Mouse (Mus musculus) forebrain, embryonic 16.5 days (tissue): ENCODE measurements around the gene Asb3. TPM values are rescaled to one million over a fixed set of nuclear protein-coding genes. Genes with fewer than 3 reads are reported as not detected.
A peak's percentile ranks its signal among the peaks of the same experiment; 100 is the strongest.

Source experiments
- ATAC-seq: fragments of 200-750 bp; cut with Nextera tagmentation; 2 replicates; pipeline ENCODE4 v1.8.0; 2017; ENCODE audit warnings: mild to moderate bottlenecking, moderate library complexity
- H3K27ac ChIP-seq: fragments of 300-500 bp; sonication (generic); 2 replicates; pipeline ENCODE4 v1.5.1; 2014; ENCODE audit warnings: low read length, control low read depth
- H3K27me3 ChIP-seq: fragments of 300-500 bp; sonication (generic); replicated peaks from 2 replicates; pipeline ENCODE4 v1.6.1; 2014; ENCODE audit warnings: low read length; ENCODE audit not compliant: control insufficient read depth, insufficient read depth
- H3K36me3 ChIP-seq: fragments of 300-500 bp; sonication (generic); 2 replicates; pipeline ENCODE4 v1.6.1; 2014; ENCODE audit not compliant: control insufficient read depth, insufficient read depth
- H3K4me1 ChIP-seq: fragments of 300-500 bp; sonication (generic); replicated peaks from 2 replicates; pipeline ENCODE4 v1.6.1; 2014; ENCODE audit warnings: low read length; ENCODE audit not compliant: control insufficient read depth, insufficient read depth
- H3K4me2 ChIP-seq: fragments of 300-500 bp; sonication (generic); 2 replicates; pipeline ENCODE4 v1.6.1; 2014; ENCODE audit warnings: mild to moderate bottlenecking, low read length, control low read depth
- H3K4me3 ChIP-seq: fragments of 300-500 bp; sonication (generic); replicated peaks from 2 replicates; pipeline ENCODE4 v1.5.1; 2014; ENCODE audit warnings: mild to moderate bottlenecking, low read length, control low read depth
- H3K9ac ChIP-seq: fragments of 300-500 bp; sonication (generic); replicated peaks from 2 replicates; pipeline ENCODE4 v1.6.1; 2014; ENCODE audit warnings: low read depth, low read length, control low read depth
- H3K9me3 ChIP-seq: fragments of 300-500 bp; sonication (generic); 2 replicates; pipeline ENCODE4 v1.6.1; 2016; ENCODE audit warnings: low read length; ENCODE audit not compliant: control insufficient read depth
- WGBS: fragments of 180-500 bp; shearing (Covaris S2); extraction: QIAGEN DNeasy Blood & Tissue Kit; methylation state at CpG from one replicate; pipeline ENCODE4 v1.1.7; 2014; 5-methylcytosine and 5-hydroxymethylcytosine counted together
- polyA plus RNA-seq: library from polyadenylated mRNA; unstranded; fragments of >200 nt; fragmentation: Nextera tagmentation; extraction: Ambion mirVana; gene quantifications from 2 replicates; pipeline ENCODE4 v1.2.1, GENCODE M21; 2015

The Asb3 gene
- 38.4 and 44.7 TPM in 2 replicates for polyA plus RNA-seq

DNA sequence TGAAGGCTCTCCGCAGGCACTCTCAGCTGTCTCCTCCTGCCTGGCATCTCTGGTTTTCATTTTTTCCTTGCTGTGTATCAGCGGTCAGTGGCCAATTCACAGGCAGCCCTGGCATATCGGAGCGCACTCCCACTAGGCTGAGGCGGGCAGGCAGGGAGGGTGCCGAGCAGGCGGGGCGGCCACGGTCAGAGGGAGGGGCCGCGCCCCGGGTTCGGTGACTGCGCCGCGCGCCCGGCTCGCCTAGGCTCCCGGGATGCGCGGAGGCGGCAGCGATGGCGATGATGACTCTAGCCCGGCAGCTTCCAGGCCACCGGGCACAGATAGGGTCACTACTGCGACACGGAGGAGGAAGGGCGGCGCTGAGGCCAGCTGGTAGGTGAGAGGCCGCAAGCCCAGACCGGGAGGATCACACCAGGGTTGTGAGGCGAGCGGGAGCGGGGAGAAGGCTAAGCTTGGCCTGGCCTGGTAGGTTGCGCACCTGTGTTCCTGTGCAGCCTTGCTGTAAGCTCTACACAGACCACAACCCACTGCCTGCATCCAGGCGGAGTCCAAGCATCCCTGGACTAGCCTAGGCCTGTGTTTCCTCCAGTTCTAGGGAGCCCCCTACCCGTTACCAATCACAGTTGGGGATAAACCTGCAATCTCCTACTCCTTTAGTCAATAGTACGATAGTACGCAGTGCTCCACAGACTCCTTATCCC is at the start of gene Asb3, which contains the start of gene Gpr75:
Gene Asb3 (plus strand): TSS at position 246 of the 701 bp plus-strand sequence.
Gene Gpr75 (plus strand): TSS at position 188 of the 701 bp plus-strand sequence.
- ATAC-seq, result peak; percentile 96
- H3K4me1 ChIP-seq, result no peaks in the 10 kb centered on the region
- 3% methylated on average over 34 of the region's 41 CpGs for whole genome bisulfite sequencing
- H3K36me3 ChIP-seq, result no peaks in the 10 kb centered on the region
- H3K9ac ChIP-seq, result peak within 1 kb of the TSS; percentile 95
- H3K27me3 ChIP-seq, result no peaks in the 10 kb centered on the region
- peak within 1 kb of the TSS; percentile 76 for H3K4me3 ChIP-seq
- peak within 1 kb of the TSS; percentile 80 for H3K27ac ChIP-seq
- H3K4me2 ChIP-seq, result peak within 1 kb of the TSS; percentile 84
- H3K9me3 ChIP-seq, result no peaks in the 10 kb centered on the region

- H3K27me3 ChIP-seq, result no peaks in the 10 kb centered on the region
- no peak overlapping the region for H3K27ac ChIP-seq
- no peaks in the 10 kb centered on the region for H3K4me1 ChIP-seq
- no peak overlapping the region for H3K4me2 ChIP-seq
- no peaks in the 10 kb centered on the region for H3K9me3 ChIP-seq
- no peak overlapping the region for H3K9ac ChIP-seq
- no peak for ATAC-seq
- H3K36me3 ChIP-seq, result peaks cover 17% of the 10 kb centered on the region
- no peak overlapping the region for H3K4me3 ChIP-seq
- WGBS, result 93% methylated on average over 2 of the region's 2 CpGs
Measured at GRCm38 (mm10) chr11:30838793-30839192, 46.4 kb upstream of the Asb3 start.

DNA sequence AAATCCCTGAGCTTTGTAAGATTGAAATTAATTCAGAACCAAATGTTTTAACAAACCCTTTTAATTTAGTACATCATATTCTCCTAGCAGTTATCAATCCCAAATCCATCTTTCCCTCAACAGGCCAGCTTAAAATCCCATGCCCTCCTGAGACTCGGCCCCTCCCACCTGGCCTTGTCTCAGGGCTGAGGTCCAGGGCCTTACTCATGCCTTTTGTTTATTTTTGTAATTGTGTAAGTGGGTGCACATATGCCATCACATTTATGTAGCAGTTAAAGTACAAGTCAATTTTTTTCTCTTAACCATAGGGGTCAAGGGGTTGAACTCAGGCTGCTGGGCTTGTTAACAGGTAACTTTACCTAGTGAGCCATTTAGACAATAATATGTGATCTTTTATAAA is 40.9 kb upstream of the Asb3 start:
- Histone ChIP-seq H3K36me3 (peaks cover 24% of the 10 kb centered on the region), H3K4me3 (no peak overlapping the region), H3K27me3 (no peaks in the 10 kb centered on the region), H3K9ac (no peak overlapping the region), H3K9me3 (no peaks in the 10 kb centered on the region), H3K4me2 (no peak overlapping the region), H3K27ac (no peak overlapping the region), H3K4me1 (no peaks in the 10 kb centered on the region)
- ATAC-seq, result no peak
- WGBS, result 91% methylated on average over 1 of the region's 1 CpGs

DNA sequence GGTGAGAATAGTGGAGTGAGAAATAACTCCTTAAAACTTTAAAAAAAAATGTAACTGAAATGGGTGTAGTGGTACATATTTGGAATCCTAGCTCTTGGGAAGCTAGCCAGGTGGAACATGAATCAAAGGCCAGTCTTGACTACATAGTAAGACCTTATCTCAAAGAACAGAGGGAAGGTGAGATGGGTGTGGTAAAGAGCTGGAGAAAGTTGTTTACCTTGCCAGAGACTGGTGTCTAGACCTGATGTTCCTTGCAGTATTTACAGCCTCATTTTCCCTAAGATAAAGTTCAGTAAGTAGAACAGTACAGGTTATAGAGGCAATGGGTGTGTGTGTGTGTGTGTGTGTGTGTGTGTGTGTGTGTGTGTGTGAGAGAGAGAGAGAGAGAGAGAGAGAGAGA is 12.8 kb upstream of the Asb3 start:
- no peak overlapping the region for H3K9ac ChIP-seq
- no peaks in the 10 kb centered on the region for H3K4me1 ChIP-seq
- no peak for ATAC-seq
- no peaks in the 10 kb centered on the region for H3K27me3 ChIP-seq
- H3K27ac ChIP-seq, result no peak overlapping the region
- no peak overlapping the region for H3K4me3 ChIP-seq
- H3K4me2 ChIP-seq, result no peak overlapping the region
- no peaks in the 10 kb centered on the region for H3K9me3 ChIP-seq
- peaks cover 21% of the 10 kb centered on the region for H3K36me3 ChIP-seq

DNA sequence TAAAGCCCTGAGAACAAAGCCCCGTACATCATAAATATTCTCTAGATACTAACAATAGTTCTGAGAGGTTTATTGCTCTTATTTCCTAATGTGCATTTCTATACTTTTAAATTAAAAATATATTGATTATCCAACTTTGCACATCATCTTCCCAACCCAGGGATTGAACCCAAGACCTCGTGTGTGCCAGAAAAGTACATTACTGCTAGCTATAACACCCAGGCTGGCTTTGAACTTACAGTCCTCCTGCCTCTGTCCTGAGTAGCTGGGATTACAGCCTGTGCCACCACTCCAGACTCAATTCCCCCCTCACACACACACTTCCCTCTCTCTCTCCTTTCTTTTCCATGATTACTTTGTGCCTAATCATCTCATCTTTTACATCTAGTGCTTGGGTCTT is 2.9 kb downstream of the Asb3 start:
- Histone ChIP-seq H3K27me3 (no peaks in the 10 kb centered on the region), H3K36me3 (no peaks in the 10 kb centered on the region), H3K4me3 (no peak overlapping the region), H3K9me3 (no peaks in the 10 kb centered on the region), H3K4me1 (no peaks in the 10 kb centered on the region), H3K4me2 (no peak overlapping the region), H3K27ac (no peak overlapping the region), H3K9ac (no peak overlapping the region)
- no peak for ATAC-seq
- WGBS, result 88% methylated on average over 2 of the region's 2 CpGs

- Histone ChIP-seq H3K36me3 (no peaks in the 10 kb centered on the region), H3K4me2 (no peak overlapping the region), H3K27ac (no peak overlapping the region), H3K27me3 (no peaks in the 10 kb centered on the region), H3K4me3 (no peak overlapping the region), H3K4me1 (no peaks in the 10 kb centered on the region), H3K9ac (no peak overlapping the region), H3K9me3 (no peaks in the 10 kb centered on the region)
- ATAC-seq, result no peak
- WGBS, result 91% methylated on average over 1 of the region's 1 CpGs
Measured at GRCm38 (mm10) chr11:30896201-30896600, 11.0 kb downstream of the Asb3 start.

GRCm38 (mm10) chr11:30899312-30899711 is 14.1 kb downstream of the Asb3 start:
- Histone ChIP-seq H3K36me3 (no peaks in the 10 kb centered on the region), H3K27me3 (no peaks in the 10 kb centered on the region), H3K9ac (no peak overlapping the region), H3K27ac (no peak overlapping the region), H3K9me3 (no peaks in the 10 kb centered on the region), H3K4me3 (no peak overlapping the region), H3K4me1 (no peaks in the 10 kb centered on the region), H3K4me2 (no peak overlapping the region)
- no peak for ATAC-seq

DNA sequence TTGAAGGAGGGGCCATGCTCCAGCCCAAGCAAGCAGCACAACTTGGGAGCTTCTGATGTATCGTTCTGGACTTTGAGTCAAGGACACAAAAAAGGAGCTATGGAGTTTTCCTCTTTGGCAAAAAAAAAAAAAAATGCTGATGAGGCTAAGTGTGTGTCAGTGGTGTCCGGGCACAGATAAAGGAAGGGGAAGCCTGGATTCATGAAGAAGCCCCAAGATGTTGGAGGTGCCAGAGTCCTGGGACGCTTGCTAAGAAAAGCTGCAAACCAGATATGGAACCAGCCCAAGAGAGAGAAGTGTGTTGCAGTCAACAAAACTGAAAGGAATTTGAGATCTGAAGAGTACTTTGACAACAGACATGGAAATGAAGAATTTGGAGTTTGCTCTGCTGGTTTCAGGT is 27.1 kb downstream of the Asb3 start:
- Histone ChIP-seq H3K4me2 (no peak overlapping the region), H3K9me3 (no peaks in the 10 kb centered on the region), H3K27ac (no peak overlapping the region), H3K36me3 (no peaks in the 10 kb centered on the region), H3K9ac (no peak overlapping the region), H3K4me1 (no peaks in the 10 kb centered on the region), H3K27me3 (no peaks in the 10 kb centered on the region), H3K4me3 (no peak overlapping the region)
- WGBS, result 91% methylated on average over 3 of the region's 3 CpGs
- ATAC-seq, result no peak

DNA sequence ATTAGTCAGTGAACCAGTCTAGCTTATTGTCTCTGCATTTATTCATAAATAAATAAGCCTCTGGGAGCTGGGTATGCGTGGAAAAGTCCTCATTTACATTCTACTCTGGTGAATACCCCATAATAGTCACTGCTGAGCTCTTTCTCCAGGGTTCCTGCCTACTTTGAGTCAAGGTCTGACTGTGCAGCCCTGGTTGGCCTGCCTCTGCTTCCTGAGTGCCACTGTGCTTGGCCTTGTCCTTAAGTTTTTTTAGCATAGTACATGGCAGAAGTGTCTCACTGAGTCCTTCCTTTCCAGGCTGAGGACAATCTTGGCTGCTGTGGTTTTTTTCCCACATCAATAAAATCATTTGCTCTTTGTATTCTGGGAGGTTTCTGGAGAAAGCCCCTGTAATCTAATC is 35.4 kb downstream of the Asb3 start:
- H3K9me3 ChIP-seq, result no peaks in the 10 kb centered on the region
- H3K4me1 ChIP-seq, result no peaks in the 10 kb centered on the region
- no peak overlapping the region for H3K9ac ChIP-seq
- WGBS, result 38% methylated on average over 1 of the region's 1 CpGs
- H3K4me2 ChIP-seq, result no peak overlapping the region
- no peak overlapping the region for H3K27ac ChIP-seq
- no peak overlapping the region for H3K4me3 ChIP-seq
- no peaks in the 10 kb centered on the region for H3K27me3 ChIP-seq
- no peak for ATAC-seq
- H3K36me3 ChIP-seq, result peaks cover 3% of the 10 kb centered on the region; the same call in 1 of the 2 replicates

DNA sequence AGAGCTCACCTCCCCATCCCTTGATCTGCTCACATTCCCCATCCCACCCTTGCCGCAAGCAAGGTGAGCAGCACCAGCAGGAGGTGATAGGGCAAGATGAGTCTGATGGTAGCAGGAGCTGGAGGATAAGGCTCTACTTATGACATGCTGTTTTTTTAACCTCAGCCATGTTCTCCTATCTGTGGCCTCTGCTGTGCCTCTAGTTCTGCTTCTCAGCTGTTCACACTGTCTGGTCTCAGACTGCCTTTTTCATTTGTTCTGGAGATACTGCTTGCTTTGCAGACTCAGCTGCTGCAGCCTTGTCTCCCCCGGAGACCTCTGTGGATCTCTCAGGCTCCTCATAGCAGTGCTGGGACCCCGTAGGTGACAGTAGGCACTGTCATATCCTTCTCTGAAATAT is 38.1 kb downstream of the Asb3 start:
- no peak for ATAC-seq
- WGBS, result 99% methylated on average over 3 of the region's 3 CpGs
- H3K27me3 ChIP-seq, result no peaks in the 10 kb centered on the region
- H3K9ac ChIP-seq, result no peak overlapping the region
- H3K27ac ChIP-seq, result no peak overlapping the region
- no peak overlapping the region for H3K4me2 ChIP-seq
- no peak overlapping the region for H3K4me3 ChIP-seq
- H3K9me3 ChIP-seq, result no peaks in the 10 kb centered on the region
- H3K36me3 ChIP-seq, result peaks cover 3% of the 10 kb centered on the region; the same call in 1 of the 2 replicates
- no peaks in the 10 kb centered on the region for H3K4me1 ChIP-seq
